Mouse (Mus musculus) hindbrain, embryonic 11.5 days (tissue): ENCODE data around the gene Zfp956. TPM values are rescaled to one million over a fixed set of nuclear protein-coding genes. Genes with fewer than 3 reads are reported as not detected.

Source experiments
- ATAC-seq: fragments of 200-750 bp; cut with Nextera tagmentation; 2 replicates; pipeline ENCODE4 v1.8.0; 2017; ENCODE audit warnings: mild to moderate bottlenecking, moderate TSS enrichment, moderate library complexity; ENCODE audit not compliant: low FRiP score
- DNase-seq: peaks from one replicate; pipeline ENCODE4 v3.0.0-alpha.2; 2015; ENCODE audit warnings: low spot score
- H3K27ac ChIP-seq: fragments of 300-500 bp; sonication (generic); 2 replicates; pipeline ENCODE4 v1.5.1; 2014; ENCODE audit warnings: mild to moderate bottlenecking, low read depth, low read length
- H3K27me3 ChIP-seq: fragments of 300-500 bp; sonication (generic); 2 replicates; pipeline ENCODE4 v1.6.1; 2014; ENCODE audit warnings: mild to moderate bottlenecking, low read length, moderate library complexity, mixed read lengths; ENCODE audit not compliant: control insufficient read depth, insufficient read depth
- H3K36me3 ChIP-seq: fragments of 300-500 bp; sonication (generic); 2 replicates; pipeline ENCODE4 v1.6.1; 2014; ENCODE audit warnings: mild to moderate bottlenecking, low read length, moderate library complexity, mixed read lengths; ENCODE audit not compliant: control insufficient read depth, insufficient read depth
- H3K4me1 ChIP-seq: fragments of 300-500 bp; sonication (generic); replicated peaks from 2 replicates; pipeline ENCODE4 v1.6.1; 2014; ENCODE audit warnings: low read length, mixed read lengths; ENCODE audit not compliant: control insufficient read depth, insufficient read depth
- H3K4me2 ChIP-seq: fragments of 300-500 bp; sonication (generic); replicated peaks from 2 replicates; pipeline ENCODE4 v1.6.1; 2014; ENCODE audit warnings: mild to moderate bottlenecking, low read depth, low read length
- H3K4me3 ChIP-seq: fragments of 300-500 bp; sonication (generic); 2 replicates; pipeline ENCODE4 v1.5.1; 2014; ENCODE audit warnings: low read depth, low read length
- H3K9ac ChIP-seq: fragments of 300-500 bp; sonication (generic); 2 replicates; pipeline ENCODE4 v1.6.1; 2014; ENCODE audit warnings: low read depth, low read length
- H3K9me3 ChIP-seq: fragments of 300-500 bp; sonication (generic); 2 replicates; pipeline ENCODE4 v1.6.1; 2016; ENCODE audit warnings: low read length; ENCODE audit not compliant: control insufficient read depth
- WGBS: fragments of 180-500 bp; shearing (Covaris S2); extraction: QIAGEN DNeasy Blood & Tissue Kit; methylation state at CpG from one replicate; pipeline ENCODE4 v1.1.7; 2014; 5-methylcytosine and 5-hydroxymethylcytosine counted together
- polyA plus RNA-seq: library from polyadenylated mRNA; unstranded; fragments of >200 nt; fragmentation: Nextera tagmentation; extraction: Ambion mirVana; gene quantifications from 2 replicates; pipeline ENCODE4 v1.2.1, GENCODE M21; 2014

Gene Zfp956
- polyA plus RNA-seq, 1 experiment from 2014 or later = 7.1 TPM

- no peak for DNase-seq
- no peak for ATAC-seq
- Histone ChIP-seq H3K36me3 (no peaks in the 10 kb centered on the region), H3K27ac (no peak overlapping the region), H3K27me3 (no peaks in the 10 kb centered on the region), H3K4me1 (peaks cover 3% of the 10 kb centered on the region; the same call in 1 of the 2 replicates), H3K4me2 (no peak overlapping the region), H3K9ac (no peak overlapping the region), H3K4me3 (no peak overlapping the region), H3K9me3 (no peaks in the 10 kb centered on the region)
- WGBS = 76% methylated on average over 3 of the region's 3 CpGs
Measured at GRCm38 (mm10) chr6:47918768-47919274, 34.4 kb upstream of the Zfp956 start.

GRCm38 (mm10) chr6:47919646-47920446 lies 33.3 kb upstream of the Zfp956 start:
- DNase-seq = no peak
- H3K4me3 ChIP-seq = peak overlapping the region; percentile 87
- H3K9ac ChIP-seq = peak overlapping the region; percentile 86
- H3K9me3 ChIP-seq = no peaks in the 10 kb centered on the region
- peaks cover 3% of the 10 kb centered on the region; the same call in 1 of the 2 replicates for H3K4me1 ChIP-seq
- H3K4me2 ChIP-seq = peak overlapping the region; percentile 33; the same call in 1 of the 2 replicates
- WGBS = 29% methylated on average over 11 of the region's 11 CpGs
- H3K27me3 ChIP-seq = no peaks in the 10 kb centered on the region
- peak overlapping the region; percentile 92; the same call in 1 of the 2 replicates for H3K27ac ChIP-seq
- H3K36me3 ChIP-seq = no peaks in the 10 kb centered on the region
- peak; percentile 63; the same call in 1 of the 2 replicates for ATAC-seq

- Histone ChIP-seq H3K27me3 (no peaks in the 10 kb centered on the region), H3K4me3 (peak within 1 kb of the TSS; percentile 87), H3K9me3 (no peaks in the 10 kb centered on the region), H3K4me1 (peaks cover 3% of the 10 kb centered on the region; the same call in 1 of the 2 replicates), H3K9ac (peak within 1 kb of the TSS; percentile 86), H3K4me2 (peak within 1 kb of the TSS; percentile 56), H3K36me3 (no peaks in the 10 kb centered on the region), H3K27ac (peak within 1 kb of the TSS; percentile 92)
- WGBS = under 1% methylated on average over 56 of the region's 67 CpGs
- peak; percentile 94 for ATAC-seq
- DNase-seq = peak; percentile 92
Measured at GRCm38 (mm10) chr6:47920447-47921340, 32.5 kb upstream of the Zfp956 start, which contains the start of gene Zfp212. TSS of gene Zfp212 (plus strand) at chr6:47920476.

GRCm38 (mm10) chr6:47942461-47942860 lies 10.7 kb upstream of the Zfp956 start:
- H3K27ac ChIP-seq = no peak overlapping the region
- no peaks in the 10 kb centered on the region for H3K27me3 ChIP-seq
- peak overlapping the region; percentile 38 for H3K4me3 ChIP-seq
- no peaks in the 10 kb centered on the region for H3K9me3 ChIP-seq
- peak overlapping the region; percentile 79 for H3K4me2 ChIP-seq
- 56% methylated on average over 12 of the region's 12 CpGs for WGBS
- no peaks in the 10 kb centered on the region; the same call in 1 of the 2 replicates for H3K4me1 ChIP-seq
- H3K9ac ChIP-seq = no peak overlapping the region
- H3K36me3 ChIP-seq = no peaks in the 10 kb centered on the region
- peak; percentile 31 for DNase-seq
- ATAC-seq = peak; percentile 22; the same call in 1 of the 2 replicates

- peak overlapping the region; percentile 79 for H3K4me2 ChIP-seq
- H3K4me1 ChIP-seq = no peaks in the 10 kb centered on the region; the same call in 1 of the 2 replicates
- ATAC-seq (peak; percentile 91), DNase-seq (peak; percentile 82)
- H3K27ac ChIP-seq = no peak overlapping the region
- no peaks in the 10 kb centered on the region for H3K9me3 ChIP-seq
- WGBS = 7% methylated on average over 53 of the region's 64 CpGs
- H3K36me3 ChIP-seq = no peaks in the 10 kb centered on the region
- peak overlapping the region; percentile 75 for H3K9ac ChIP-seq
- peak overlapping the region; percentile 38 for H3K4me3 ChIP-seq
- no peaks in the 10 kb centered on the region for H3K27me3 ChIP-seq
Measured at GRCm38 (mm10) chr6:47943021-47943691, 10.0 kb upstream of the Zfp956 start.

- H3K9ac ChIP-seq = peak overlapping the region; percentile 75; the same call in 1 of the 2 replicates
- no peaks in the 10 kb centered on the region for H3K36me3 ChIP-seq
Measured at GRCm38 (mm10) chr6:47943721-47944120, 9.5 kb upstream of the Zfp956 start.

GRCm38 (mm10) chr6:47947388-47947787 lies 5.8 kb upstream of the Zfp956 start:
- no peaks in the 10 kb centered on the region for H3K27me3 ChIP-seq
- H3K9ac ChIP-seq = no peak overlapping the region
- H3K36me3 ChIP-seq = no peaks in the 10 kb centered on the region
- H3K4me3 ChIP-seq = no peak overlapping the region
- ATAC-seq (no peak), DNase-seq (no peak)
- H3K27ac ChIP-seq = no peak overlapping the region
- no peak overlapping the region for H3K4me2 ChIP-seq
- 93% methylated on average over 4 of the region's 4 CpGs for WGBS
- H3K9me3 ChIP-seq = no peaks in the 10 kb centered on the region
- no peaks in the 10 kb centered on the region; the same call in 1 of the 2 replicates for H3K4me1 ChIP-seq

More at GRCm38 (mm10) chr6:47943721-47944120, 9.5 kb upstream of the Zfp956 start:
- Histone ChIP-seq H3K4me2 (peak overlapping the region; percentile 79), H3K4me1 (no peaks in the 10 kb centered on the region; the same call in 1 of the 2 replicates), H3K9me3 (no peaks in the 10 kb centered on the region), H3K4me3 (peak overlapping the region; percentile 38), H3K27me3 (no peaks in the 10 kb centered on the region), H3K27ac (no peak overlapping the region)
- DNase-seq = no peak
- ATAC-seq = no peak
- 87% methylated on average over 3 of the region's 3 CpGs for WGBS

GRCm38 (mm10) chr6:47954425-47954824 lies 1.2 kb downstream of the Zfp956 start:
- Histone ChIP-seq H3K4me1 (peaks cover 5% of the 10 kb centered on the region; the same call in 1 of the 2 replicates), H3K4me2 (no peak overlapping the region), H3K9ac (no peak overlapping the region), H3K9me3 (no peaks in the 10 kb centered on the region), H3K27me3 (no peaks in the 10 kb centered on the region), H3K27ac (no peak overlapping the region), H3K4me3 (no peak overlapping the region), H3K36me3 (no peaks in the 10 kb centered on the region)
- DNase-seq (no peak), ATAC-seq (no peak)
- WGBS = 92% methylated on average over 3 of the region's 3 CpGs
